Mouse (Mus musculus): ENCODE measurements around the gene Tmem60. TPM values are rescaled to one million over a fixed set of nuclear protein-coding genes. Genes with fewer than 3 reads are reported as not detected.

Tmem60 gene
- polyA plus RNA-seq (2015; fragmentation: Nextera tagmentation; extraction: Ambion mirVana), result 73.0 and 73.9 TPM in 2 replicates

DNA sequence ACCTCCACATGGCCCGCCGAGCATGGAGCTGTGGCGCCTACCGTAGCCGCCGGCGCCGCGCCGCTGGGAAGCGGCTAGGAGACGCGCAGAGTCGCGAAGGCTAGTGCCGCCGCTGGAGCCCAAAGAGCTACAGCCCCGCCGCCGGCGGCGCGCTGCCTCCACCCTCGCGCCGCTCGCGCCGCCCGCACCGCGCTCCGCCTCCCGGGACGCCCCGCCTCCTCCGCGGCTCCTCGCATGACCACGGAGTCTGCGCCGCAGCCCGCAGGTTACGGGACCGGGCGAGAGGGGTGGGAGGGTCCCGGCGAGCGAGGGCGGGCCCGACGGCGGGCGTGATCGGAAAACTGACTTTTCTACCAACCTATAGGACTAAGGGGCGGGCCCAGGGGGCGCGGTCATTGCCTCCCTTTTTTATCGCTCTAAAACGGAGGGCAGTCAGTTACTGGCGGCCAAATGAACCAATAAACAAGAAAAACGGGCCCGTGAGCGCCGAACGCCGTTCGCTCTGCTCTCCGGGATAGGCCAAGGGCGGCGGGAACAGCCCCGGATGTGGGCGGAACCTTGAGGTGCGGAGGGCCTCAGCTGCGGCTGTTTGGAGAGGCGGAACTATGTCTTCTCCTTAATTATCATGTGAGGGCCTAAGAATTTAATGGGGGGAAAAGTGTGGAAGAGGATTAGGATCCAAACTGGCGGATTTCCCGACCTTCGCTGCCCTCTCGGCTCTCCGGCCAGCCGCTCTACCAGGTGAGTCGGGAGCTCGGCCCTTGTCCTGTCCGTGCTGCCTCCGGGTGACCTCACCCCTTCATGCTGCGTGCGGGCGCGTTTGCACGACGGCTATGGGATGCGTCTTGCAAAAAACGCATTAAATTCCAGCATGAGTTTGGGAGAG lies at the start of gene Tmem60, which contains the start of gene Phtf2:
Tmem60 (plus strand) TSS at position 277 of the 886 bp plus-strand sequence.
Phtf2 (minus strand) TSS at position 210 of the 886 bp plus-strand sequence.
- Histone ChIP-seq H3K9ac (peak within 1 kb of the TSS; percentile 92), H3K4me1 (replicated peaks) (peaks cover 34% of the 10 kb centered on the region), H3K36me3 (no peaks in the 10 kb centered on the region; the same call in 1 of the 2 replicates), H3K27ac (replicated peaks) (peak within 1 kb of the TSS; percentile 97), H3K4me3 (peak within 1 kb of the TSS; percentile 78), H3K4me2 (peak within 1 kb of the TSS; percentile 79), H3K9me3 (no peaks in the 10 kb centered on the region), H3K27me3 (no peaks in the 10 kb centered on the region)
- WGBS, result under 1% methylated on average over 73 of the region's 94 CpGs
- peak; percentile 99 for ATAC-seq (ENCODE audit: low read depth)

DNA sequence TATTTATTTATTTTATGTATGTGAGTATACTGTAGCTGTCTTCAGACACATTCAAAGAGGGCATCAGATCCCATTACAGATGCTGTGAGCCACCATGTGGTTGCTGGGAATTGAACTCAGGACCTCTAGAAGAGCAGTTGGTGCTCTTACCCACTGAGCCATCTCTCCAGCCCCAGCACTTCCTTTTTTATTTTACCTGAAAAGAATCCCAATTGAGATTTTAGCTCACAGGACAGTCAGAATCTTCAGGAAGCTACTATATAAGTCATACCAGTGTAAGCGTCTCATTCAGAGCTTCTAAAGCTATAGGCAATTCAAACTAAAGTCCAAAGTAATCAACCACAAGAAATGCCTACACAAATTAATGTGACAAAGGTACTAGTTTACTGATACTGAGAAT lies 47.6 kb upstream of the Tmem60 start:
- no peak overlapping the region for H3K9ac ChIP-seq
- H3K27ac ChIP-seq (replicated peaks), result no peak overlapping the region
- no peak for ATAC-seq (ENCODE audit: low read depth)
- H3K27me3 ChIP-seq, result no peaks in the 10 kb centered on the region
- H3K4me3 ChIP-seq, result no peak overlapping the region
- H3K4me2 ChIP-seq, result no peak overlapping the region
- H3K9me3 ChIP-seq, result no peaks in the 10 kb centered on the region
- H3K36me3 ChIP-seq, result no peaks in the 10 kb centered on the region
- 96% methylated on average over 1 of the region's 1 CpGs for WGBS
- no peaks in the 10 kb centered on the region for H3K4me1 ChIP-seq (replicated peaks)

DNA sequence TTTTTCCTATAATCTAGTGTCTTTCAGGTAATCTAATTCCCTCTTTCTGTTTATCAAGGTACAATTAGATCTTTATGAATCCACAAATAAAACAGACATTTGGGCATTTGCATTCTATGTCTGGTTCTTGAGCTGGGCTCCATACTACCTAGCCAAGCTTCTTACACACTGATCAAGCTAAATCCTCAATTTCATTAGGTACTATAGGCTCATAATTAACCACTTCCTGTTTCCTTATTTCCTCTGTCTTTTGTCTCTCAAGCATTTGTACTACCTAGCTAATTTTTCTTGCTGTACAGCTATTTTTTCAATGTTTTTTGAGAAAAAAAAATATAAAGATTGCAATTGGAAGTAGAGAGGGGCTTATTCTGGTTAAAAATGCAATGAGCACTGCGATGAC lies 44.9 kb upstream of the Tmem60 start:
- no peak overlapping the region for H3K9ac ChIP-seq
- no peak overlapping the region for H3K27ac ChIP-seq (replicated peaks)
- H3K27me3 ChIP-seq, result no peaks in the 10 kb centered on the region
- H3K4me2 ChIP-seq, result no peak overlapping the region
- H3K4me1 ChIP-seq (replicated peaks), result peaks cover 10% of the 10 kb centered on the region
- 96% methylated on average over 1 of the region's 1 CpGs for WGBS
- H3K4me3 ChIP-seq, result no peak overlapping the region
- H3K9me3 ChIP-seq, result no peaks in the 10 kb centered on the region
- no peak for ATAC-seq (ENCODE audit: low read depth)
- no peaks in the 10 kb centered on the region for H3K36me3 ChIP-seq

DNA sequence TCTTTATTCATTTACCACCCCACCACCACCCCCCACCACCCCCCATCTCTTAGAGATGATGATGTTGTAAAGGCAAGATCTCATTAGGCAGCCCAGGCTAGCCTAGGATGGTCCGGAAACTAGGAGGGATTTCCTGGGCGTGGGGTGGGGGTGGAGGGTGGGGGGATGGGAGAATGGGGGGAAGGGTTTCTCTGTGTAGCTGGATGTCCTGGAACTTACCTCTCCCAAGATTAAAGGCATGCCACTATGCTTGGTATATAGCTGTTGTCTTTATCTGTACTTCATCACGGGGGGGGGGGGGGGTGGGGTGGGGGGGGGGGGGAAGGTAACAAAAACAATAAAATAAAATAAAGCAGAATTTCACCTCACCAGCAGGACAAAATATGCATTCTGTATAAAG lies 38.6 kb upstream of the Tmem60 start:
- H3K9me3 ChIP-seq, result no peaks in the 10 kb centered on the region
- H3K4me2 ChIP-seq, result no peak overlapping the region
- no peak for ATAC-seq (ENCODE audit: low read depth)
- H3K9ac ChIP-seq, result no peak overlapping the region
- WGBS, result 68% methylated on average over 2 of the region's 3 CpGs
- no peaks in the 10 kb centered on the region for H3K36me3 ChIP-seq
- H3K4me3 ChIP-seq, result no peak overlapping the region
- no peak overlapping the region for H3K27ac ChIP-seq (replicated peaks)
- no peaks in the 10 kb centered on the region for H3K27me3 ChIP-seq
- H3K4me1 ChIP-seq (replicated peaks), result peaks cover 10% of the 10 kb centered on the region

DNA sequence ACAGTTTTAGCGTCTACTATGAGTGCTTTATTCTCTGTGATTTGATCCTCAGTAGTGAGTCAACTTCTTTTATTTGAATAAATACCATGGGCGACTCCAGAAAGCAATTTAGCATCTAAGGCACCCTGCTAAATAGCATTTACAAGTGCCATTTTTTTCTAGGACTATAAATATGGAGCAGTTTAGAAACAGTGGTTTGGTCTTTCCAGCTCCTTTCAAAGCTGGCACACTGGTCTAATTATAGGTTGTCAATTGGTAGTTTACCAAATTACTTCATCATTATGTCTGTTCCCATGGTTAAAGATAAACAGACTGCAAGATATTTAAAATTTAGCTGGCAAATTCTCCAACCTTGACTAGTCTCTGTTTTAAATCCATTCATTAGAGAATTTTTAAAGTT lies 38.2 kb upstream of the Tmem60 start:
- WGBS, result 56% methylated on average over 2 of the region's 2 CpGs
- Histone ChIP-seq H3K4me2 (no peak overlapping the region), H3K9ac (no peak overlapping the region), H3K36me3 (no peaks in the 10 kb centered on the region), H3K4me3 (no peak overlapping the region), H3K4me1 (replicated peaks) (peaks cover 10% of the 10 kb centered on the region), H3K27me3 (no peaks in the 10 kb centered on the region), H3K27ac (replicated peaks) (no peak overlapping the region), H3K9me3 (no peaks in the 10 kb centered on the region)
- no peak for ATAC-seq (ENCODE audit: low read depth)

DNA sequence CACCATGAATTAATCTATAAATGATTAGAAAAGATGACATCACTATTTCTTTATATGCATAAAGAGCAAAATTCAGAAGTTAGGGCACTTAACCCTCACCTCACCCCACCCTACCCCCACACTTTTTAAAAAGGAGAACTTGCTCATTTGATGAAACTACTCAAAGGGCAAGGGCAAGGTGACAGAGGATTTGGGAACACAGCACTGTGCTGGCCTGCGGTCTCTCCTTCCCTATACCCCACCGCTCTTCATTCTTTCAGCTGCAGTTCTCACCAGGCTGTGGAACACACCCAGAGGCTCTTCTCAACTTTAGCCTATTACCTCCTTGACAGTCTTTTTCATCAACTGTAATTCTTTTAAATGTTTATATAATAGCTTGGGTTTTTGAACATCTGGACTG lies 35.0 kb upstream of the Tmem60 start:
- WGBS, result 96% methylated on average over 2 of the region's 2 CpGs
- no peak overlapping the region for H3K9ac ChIP-seq
- no peak overlapping the region for H3K4me2 ChIP-seq
- no peaks in the 10 kb centered on the region for H3K27me3 ChIP-seq
- no peaks in the 10 kb centered on the region for H3K9me3 ChIP-seq
- no peak for ATAC-seq (ENCODE audit: low read depth)
- H3K27ac ChIP-seq (replicated peaks), result no peak overlapping the region
- H3K4me3 ChIP-seq, result no peak overlapping the region
- H3K36me3 ChIP-seq, result no peaks in the 10 kb centered on the region
- no peaks in the 10 kb centered on the region for H3K4me1 ChIP-seq (replicated peaks)

DNA sequence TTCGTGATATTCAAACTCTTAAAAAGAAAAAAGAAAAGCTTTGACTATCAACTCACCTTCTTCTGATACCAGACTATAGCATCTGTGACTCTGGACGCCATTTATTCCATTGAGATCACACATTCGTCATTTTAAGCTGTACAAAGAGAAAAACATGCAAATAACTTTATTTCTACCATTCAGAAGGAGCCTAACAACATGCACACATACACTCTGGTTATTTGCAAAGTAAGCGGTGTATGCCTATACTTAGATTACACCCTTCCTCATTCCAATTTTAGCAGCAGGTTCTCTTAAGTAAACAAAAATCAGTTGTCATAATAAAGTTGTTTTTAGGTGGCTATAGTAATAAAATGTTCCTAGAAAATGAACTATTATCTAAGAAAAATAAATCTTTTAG lies 26.9 kb upstream of the Tmem60 start:
- no peak for ATAC-seq (ENCODE audit: low read depth)
- no peak overlapping the region for H3K9ac ChIP-seq
- H3K4me3 ChIP-seq, result no peak overlapping the region
- no peaks in the 10 kb centered on the region for H3K9me3 ChIP-seq
- peaks cover 3% of the 10 kb centered on the region; the same call in 1 of the 2 replicates for H3K4me1 ChIP-seq (replicated peaks)
- no peaks in the 10 kb centered on the region for H3K27me3 ChIP-seq
- peaks cover 7% of the 10 kb centered on the region; the same call in 1 of the 2 replicates for H3K36me3 ChIP-seq
- no peak overlapping the region for H3K4me2 ChIP-seq
- no peak overlapping the region for H3K27ac ChIP-seq (replicated peaks)
- 93% methylated on average over 4 of the region's 4 CpGs for WGBS

DNA sequence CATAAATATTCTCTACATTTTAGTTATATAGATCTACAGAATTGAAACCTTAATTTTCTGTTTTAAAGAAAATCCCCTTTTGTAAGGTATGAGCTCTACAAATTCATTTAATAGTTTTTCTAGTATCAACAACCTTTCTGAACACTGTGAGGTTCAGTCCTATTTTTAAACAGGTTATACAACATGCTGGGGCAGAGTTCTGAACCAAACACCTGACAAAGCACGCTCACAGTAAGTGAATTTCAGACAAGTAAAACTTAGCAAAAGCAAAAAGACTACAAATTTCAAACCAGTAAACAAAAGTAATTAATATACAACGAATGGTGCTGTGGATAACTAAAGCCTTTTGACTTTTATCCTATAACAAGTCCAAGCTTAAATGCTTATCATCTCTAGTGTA lies 23.6 kb upstream of the Tmem60 start:
- no peak overlapping the region for H3K9ac ChIP-seq
- H3K27me3 ChIP-seq, result no peaks in the 10 kb centered on the region
- H3K9me3 ChIP-seq, result no peaks in the 10 kb centered on the region
- H3K4me3 ChIP-seq, result no peak overlapping the region
- H3K4me2 ChIP-seq, result no peak overlapping the region
- ATAC-seq (ENCODE audit: low read depth), result no peak
- peaks cover 7% of the 10 kb centered on the region; the same call in 1 of the 2 replicates for H3K36me3 ChIP-seq
- 94% methylated on average over 2 of the region's 2 CpGs for WGBS
- no peak overlapping the region for H3K27ac ChIP-seq (replicated peaks)
- peaks cover 3% of the 10 kb centered on the region; the same call in 1 of the 2 replicates for H3K4me1 ChIP-seq (replicated peaks)

DNA sequence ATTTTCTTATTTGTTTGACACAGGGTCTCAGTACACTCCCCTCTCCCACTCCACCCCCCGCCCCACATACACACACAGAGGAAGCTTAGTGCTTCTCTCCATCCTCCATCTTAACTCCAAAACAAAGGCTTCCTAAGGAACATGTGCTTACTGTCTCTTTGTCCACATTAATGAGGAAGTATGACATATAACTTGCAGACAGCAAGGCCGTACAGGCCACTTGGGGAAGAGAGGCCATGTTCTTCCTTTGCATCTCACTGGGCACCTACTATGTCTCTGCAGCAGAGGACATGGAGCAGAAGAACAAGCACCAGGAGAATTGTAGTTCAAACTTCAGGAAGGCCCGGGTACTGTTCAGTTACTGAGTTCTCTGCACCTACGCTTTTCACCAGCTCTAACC lies 21.4 kb upstream of the Tmem60 start:
- H3K27me3 ChIP-seq, result no peaks in the 10 kb centered on the region
- peaks cover 7% of the 10 kb centered on the region; the same call in 1 of the 2 replicates for H3K36me3 ChIP-seq
- WGBS, result 93% methylated on average over 4 of the region's 4 CpGs
- H3K9me3 ChIP-seq, result no peaks in the 10 kb centered on the region
- no peak overlapping the region for H3K27ac ChIP-seq (replicated peaks)
- H3K4me1 ChIP-seq (replicated peaks), result peaks cover 14% of the 10 kb centered on the region
- H3K4me3 ChIP-seq, result no peak overlapping the region
- ATAC-seq (ENCODE audit: low read depth), result no peak
- no peak overlapping the region for H3K9ac ChIP-seq
- H3K4me2 ChIP-seq, result no peak overlapping the region

DNA sequence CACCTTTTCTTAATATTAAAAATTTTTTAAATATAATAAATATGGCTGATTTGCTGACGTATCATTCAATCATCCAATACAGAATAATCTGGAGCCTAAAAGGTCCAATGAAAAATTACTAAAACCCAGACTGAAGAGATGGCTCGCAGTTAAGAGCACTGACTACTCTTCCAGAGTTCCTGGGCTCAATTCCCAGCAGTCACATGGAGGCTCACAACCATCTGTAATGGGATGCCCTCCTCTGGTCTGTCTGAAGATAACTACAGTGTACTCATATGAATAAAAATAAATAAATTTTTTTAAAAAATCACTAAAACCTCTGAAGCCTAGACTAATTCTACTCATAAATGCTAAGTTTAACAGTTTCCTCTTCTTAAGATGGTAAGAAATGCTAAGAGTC lies 20.1 kb upstream of the Tmem60 start:
- H3K4me3 ChIP-seq, result no peak overlapping the region
- WGBS, result 91% methylated on average over 2 of the region's 2 CpGs
- peaks cover 7% of the 10 kb centered on the region; the same call in 1 of the 2 replicates for H3K36me3 ChIP-seq
- ATAC-seq (ENCODE audit: low read depth), result no peak
- H3K27me3 ChIP-seq, result no peaks in the 10 kb centered on the region
- no peaks in the 10 kb centered on the region for H3K9me3 ChIP-seq
- peaks cover 10% of the 10 kb centered on the region for H3K4me1 ChIP-seq (replicated peaks)
- no peak overlapping the region for H3K4me2 ChIP-seq
- no peak overlapping the region for H3K27ac ChIP-seq (replicated peaks)
- no peak overlapping the region for H3K9ac ChIP-seq

DNA sequence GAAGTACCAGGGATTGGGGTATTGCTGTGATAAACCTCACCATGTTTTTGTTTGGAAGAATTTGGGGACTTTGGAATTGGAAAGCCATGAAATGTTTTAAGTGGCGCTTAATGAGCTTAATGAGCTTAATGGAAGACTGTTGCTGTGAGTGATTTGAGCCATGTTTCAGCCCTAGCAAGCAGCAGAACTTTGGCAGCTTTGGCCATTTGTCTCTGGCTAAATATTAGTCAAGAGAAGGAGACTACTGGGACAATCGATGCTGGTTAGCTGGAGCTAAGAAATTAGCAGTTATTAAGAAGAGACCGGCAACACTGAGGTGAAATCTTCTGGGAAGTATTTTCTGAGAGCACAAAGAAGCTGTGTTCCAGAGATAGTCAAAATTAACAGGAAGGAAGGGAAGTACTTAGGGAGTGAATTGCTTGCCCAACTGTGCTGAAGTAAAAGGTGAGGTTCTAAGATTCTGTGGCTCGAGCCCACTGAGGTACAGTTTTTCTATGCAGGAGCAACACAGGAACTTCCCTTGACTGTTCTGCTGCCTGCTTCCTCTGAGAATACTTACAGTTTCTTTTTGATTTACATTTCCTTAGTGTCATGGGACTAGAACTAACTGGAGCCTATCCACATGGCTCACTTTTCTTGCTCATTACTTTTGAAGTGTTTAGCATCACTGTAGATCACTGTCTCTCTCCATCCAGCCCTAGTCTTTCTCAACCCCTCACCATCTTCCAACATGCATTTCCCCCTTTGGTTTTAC lies 17.6 kb upstream of the Tmem60 start:
- ATAC-seq (ENCODE audit: low read depth), result no peak
- Histone ChIP-seq H3K9me3 (no peaks in the 10 kb centered on the region), H3K4me3 (no peak overlapping the region), H3K4me2 (no peak overlapping the region), H3K4me1 (replicated peaks) (peaks cover 10% of the 10 kb centered on the region), H3K36me3 (0 out of 2 replicates have a peak, but pooled peaks cover under 1% of the 10 kb centered on the region), H3K9ac (no peak overlapping the region), H3K27ac (replicated peaks) (no peak overlapping the region), H3K27me3 (no peaks in the 10 kb centered on the region)
- WGBS, result 81% methylated on average over 4 of the region's 4 CpGs

DNA sequence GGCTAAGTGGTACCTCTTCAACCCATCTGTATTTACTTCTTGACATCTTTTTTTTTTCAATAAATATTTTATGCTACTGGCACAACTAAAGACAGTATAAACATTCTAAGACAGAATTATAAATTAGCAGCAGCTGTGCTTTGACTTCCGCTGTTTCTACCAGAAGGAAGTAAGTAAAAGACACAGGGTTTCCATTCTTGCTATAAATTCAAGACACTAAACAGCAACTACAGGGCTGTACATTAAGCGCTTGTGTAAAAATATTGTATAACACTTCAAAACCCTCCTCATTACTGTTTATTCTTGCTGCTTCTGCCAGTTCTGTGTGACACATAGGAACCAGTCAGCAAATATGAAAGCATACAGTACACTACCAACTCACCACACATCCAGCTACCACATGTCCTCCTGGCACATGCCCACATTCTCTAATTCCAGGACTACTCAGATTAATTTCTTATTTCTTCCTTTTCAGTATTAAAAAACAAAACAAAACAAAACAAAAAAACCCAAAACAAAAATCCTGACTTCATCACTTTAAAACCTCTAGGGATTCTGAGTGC lies 16.7 kb upstream of the Tmem60 start:
- 81% methylated on average over 2 of the region's 2 CpGs for WGBS
- H3K27me3 ChIP-seq, result no peaks in the 10 kb centered on the region
- H3K4me3 ChIP-seq, result no peak overlapping the region
- H3K9me3 ChIP-seq, result no peaks in the 10 kb centered on the region
- no peak overlapping the region for H3K9ac ChIP-seq
- no peak overlapping the region for H3K4me2 ChIP-seq
- no peaks in the 10 kb centered on the region for H3K36me3 ChIP-seq
- no peak for ATAC-seq (ENCODE audit: low read depth)
- H3K4me1 ChIP-seq (replicated peaks), result peaks cover 10% of the 10 kb centered on the region
- no peak overlapping the region for H3K27ac ChIP-seq (replicated peaks)

Data from neural tube, embryonic 13.5 days (tissue).